Mouse (Mus musculus) stomach, embryonic 15.5 days (tissue): ENCODE data around the gene Efhc1. TPM values are rescaled to one million over a fixed set of nuclear protein-coding genes. Genes with fewer than 3 reads are reported as not detected.

ENCODE experiments used
- ATAC-seq: fragments of 200-750 bp; cut with Nextera tagmentation; 2 replicates; pipeline ENCODE4 v1.8.0; 2017; ENCODE audit warnings: low read depth, moderate number of reproducible peaks, moderate TSS enrichment; ENCODE audit not compliant: insufficient read depth, low FRiP score
- H3K27ac ChIP-seq: fragments of 300-500 bp; sonication (generic); 2 replicates; pipeline ENCODE4 v1.5.1; 2015; ENCODE audit warnings: mild to moderate bottlenecking, inconsistent platforms
- H3K27me3 ChIP-seq: fragments of 300-500 bp; sonication (generic); replicated peaks from 2 replicates; pipeline ENCODE4 v1.6.1; 2015; ENCODE audit warnings: inconsistent platforms
- H3K36me3 ChIP-seq: fragments of 300-500 bp; sonication (generic); 2 replicates; pipeline ENCODE4 v1.6.1; 2015; ENCODE audit warnings: inconsistent platforms
- H3K4me1 ChIP-seq: fragments of 300-500 bp; sonication (generic); 2 replicates; pipeline ENCODE4 v1.6.1; 2015; ENCODE audit warnings: inconsistent platforms
- H3K4me2 ChIP-seq: fragments of 300-500 bp; sonication (generic); 2 replicates; pipeline ENCODE4 v1.6.1; 2015; ENCODE audit warnings: mild to moderate bottlenecking, inconsistent platforms
- H3K4me3 ChIP-seq: fragments of 300-500 bp; sonication (generic); replicated peaks from 2 replicates; pipeline ENCODE4 v1.5.1; 2015; ENCODE audit warnings: inconsistent platforms
- H3K9ac ChIP-seq: fragments of 300-500 bp; sonication (generic); 2 replicates; pipeline ENCODE4 v1.6.1; 2015; ENCODE audit warnings: inconsistent platforms
- H3K9me3 ChIP-seq: fragments of 300-500 bp; sonication (generic); 2 replicates; pipeline ENCODE4 v1.6.1; 2016; ENCODE audit warnings: inconsistent platforms
- WGBS: fragments of 180-500 bp; shearing (Covaris S2); methylation state at CpG from one replicate; pipeline ENCODE4 v1.1.7; 2015; 5-methylcytosine and 5-hydroxymethylcytosine counted together
- polyA plus RNA-seq: library from polyadenylated mRNA; unstranded; fragments of >200 nt; fragmentation: Nextera tagmentation; extraction: Ambion mirVana; gene quantifications from 2 replicates; pipeline ENCODE4 v1.2.1, GENCODE M21; 2015

The Efhc1 gene
- polyA plus RNA-seq: 2.5 and 2.8 TPM in 2 replicates

DNA sequence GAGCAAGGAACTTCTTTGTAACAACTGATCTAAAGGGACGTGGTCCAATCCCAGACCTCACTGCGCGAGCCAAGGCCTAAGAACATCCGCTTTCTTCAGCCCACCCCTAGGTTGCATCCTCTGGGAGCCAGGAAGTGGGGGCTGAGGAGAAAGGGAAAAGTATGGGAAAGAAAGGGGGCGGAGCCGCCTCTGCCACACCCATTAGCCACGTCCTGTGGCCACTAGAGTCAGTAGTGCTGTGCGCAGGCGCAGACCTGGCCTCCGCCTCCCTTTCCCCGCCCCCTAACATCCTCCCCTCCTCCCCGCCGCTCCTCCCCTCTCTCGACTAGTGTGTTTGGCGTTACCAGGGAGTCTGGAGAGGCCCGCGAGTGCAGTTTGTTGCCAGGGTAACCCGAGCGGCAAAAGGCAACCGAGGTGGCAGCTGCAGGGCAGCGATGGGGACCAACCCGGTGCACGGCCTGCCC lies at the start of gene Efhc1:
TSS of gene Efhc1 (plus strand) at position 327 of the 464 bp plus-strand sequence.
- peak within 1 kb of the TSS; percentile 58 for H3K4me3 ChIP-seq
- H3K4me1 ChIP-seq: 0 out of 2 replicates have a peak, but pooled peaks cover 5% of the 10 kb centered on the region
- no peaks in the 10 kb centered on the region for H3K9me3 ChIP-seq
- no peaks in the 10 kb centered on the region for H3K27me3 ChIP-seq
- H3K9ac ChIP-seq: peak within 1 kb of the TSS; percentile 32; the same call in 1 of the 2 replicates
- peak within 1 kb of the TSS; percentile 60; the same call in 1 of the 2 replicates for H3K27ac ChIP-seq
- WGBS: 2% methylated on average over 23 of the region's 23 CpGs
- no peaks in the 10 kb centered on the region for H3K36me3 ChIP-seq
- H3K4me2 ChIP-seq: peak within 1 kb of the TSS; percentile 60
- peak; percentile 97 for ATAC-seq

DNA sequence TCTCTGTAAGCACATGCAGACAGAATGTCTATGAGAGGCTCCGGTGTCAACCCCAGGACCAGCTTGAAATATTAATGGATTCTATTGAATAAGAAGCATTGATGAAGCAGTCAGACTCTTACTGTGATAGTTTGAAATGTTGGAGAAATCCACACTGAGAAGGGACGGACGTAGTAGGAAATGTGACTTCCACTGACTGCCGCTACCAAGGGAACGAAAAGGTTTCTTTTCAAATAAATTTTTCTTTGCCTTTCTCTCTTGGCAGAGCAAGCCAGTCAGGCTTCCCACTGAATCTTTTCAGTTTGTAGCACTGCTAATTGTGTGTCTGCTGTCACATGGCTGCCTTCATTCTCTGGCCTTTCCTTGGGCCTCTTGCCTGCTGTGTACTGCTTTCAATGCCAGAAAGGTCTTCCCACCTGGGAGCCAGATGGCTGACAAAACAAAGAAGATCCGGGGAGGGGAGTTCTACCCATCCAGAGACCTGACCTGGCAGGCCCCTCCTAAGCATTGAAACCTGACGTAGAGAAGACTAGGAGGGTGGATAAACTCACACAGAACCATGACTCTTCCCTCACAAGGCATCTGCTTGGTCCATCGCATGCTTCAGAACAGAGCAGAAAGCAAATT lies 45.8 kb upstream of the Efhc1 start:
- Histone ChIP-seq H3K4me3 (no peak overlapping the region), H3K27me3 (no peaks in the 10 kb centered on the region), H3K4me2 (no peak overlapping the region), H3K4me1 (no peaks in the 10 kb centered on the region), H3K27ac (no peak overlapping the region), H3K9ac (no peak overlapping the region), H3K9me3 (no peaks in the 10 kb centered on the region), H3K36me3 (no peaks in the 10 kb centered on the region)
- no peak for ATAC-seq
- 87% methylated on average over 8 of the region's 8 CpGs for WGBS

DNA sequence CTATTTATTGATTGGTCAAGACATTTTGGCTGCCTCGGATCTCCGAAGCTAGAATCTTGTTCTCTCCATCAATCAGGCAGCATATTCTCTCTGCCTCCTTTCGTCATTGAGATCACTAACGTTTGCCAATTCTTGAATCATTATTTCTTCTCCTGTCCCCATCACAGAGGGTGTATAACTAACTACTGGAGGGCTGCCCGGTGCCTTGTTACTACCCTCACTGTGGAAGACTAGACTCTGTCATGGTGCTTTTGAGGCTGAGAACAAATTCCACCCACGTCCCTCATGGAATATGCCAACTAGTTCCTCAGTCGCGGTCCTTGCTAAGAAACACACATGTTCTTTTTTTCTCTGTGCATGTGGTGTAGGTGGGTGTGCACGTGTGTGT lies 45.3 kb upstream of the Efhc1 start:
- Histone ChIP-seq H3K4me2 (no peak overlapping the region), H3K27ac (no peak overlapping the region), H3K36me3 (no peaks in the 10 kb centered on the region), H3K9me3 (no peaks in the 10 kb centered on the region), H3K9ac (no peak overlapping the region), H3K4me3 (no peak overlapping the region), H3K27me3 (no peaks in the 10 kb centered on the region), H3K4me1 (no peaks in the 10 kb centered on the region)
- WGBS: 84% methylated on average over 9 of the region's 9 CpGs
- ATAC-seq: no peak

DNA sequence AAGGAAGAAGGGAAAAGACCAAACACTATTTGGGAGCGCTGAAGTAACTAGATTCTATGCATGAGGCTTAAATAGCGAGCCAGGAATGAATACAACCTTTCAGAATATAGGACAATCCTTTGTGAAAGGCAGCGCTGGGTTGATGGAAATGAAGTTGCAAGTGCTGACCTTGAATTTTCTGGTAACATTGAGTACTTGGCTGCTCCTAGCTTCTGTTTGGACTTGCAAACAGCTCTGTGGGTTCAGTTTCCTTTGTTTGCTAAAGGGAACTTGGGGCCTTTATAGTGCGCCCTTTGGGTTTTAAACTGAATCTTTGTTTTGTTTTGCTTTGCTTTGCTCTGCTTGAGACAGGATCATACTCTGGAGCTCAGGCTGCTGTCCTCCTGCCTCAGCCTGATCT lies 42.9 kb upstream of the Efhc1 start:
- H3K4me3 ChIP-seq: no peak overlapping the region
- peaks cover 5% of the 10 kb centered on the region; the same call in 1 of the 2 replicates for H3K4me1 ChIP-seq
- no peak overlapping the region for H3K4me2 ChIP-seq
- H3K9me3 ChIP-seq: no peaks in the 10 kb centered on the region
- H3K27me3 ChIP-seq: no peaks in the 10 kb centered on the region
- no peak for ATAC-seq
- H3K9ac ChIP-seq: no peak overlapping the region
- H3K27ac ChIP-seq: no peak overlapping the region
- no peaks in the 10 kb centered on the region for H3K36me3 ChIP-seq
- WGBS: 53% methylated on average over 4 of the region's 4 CpGs

DNA sequence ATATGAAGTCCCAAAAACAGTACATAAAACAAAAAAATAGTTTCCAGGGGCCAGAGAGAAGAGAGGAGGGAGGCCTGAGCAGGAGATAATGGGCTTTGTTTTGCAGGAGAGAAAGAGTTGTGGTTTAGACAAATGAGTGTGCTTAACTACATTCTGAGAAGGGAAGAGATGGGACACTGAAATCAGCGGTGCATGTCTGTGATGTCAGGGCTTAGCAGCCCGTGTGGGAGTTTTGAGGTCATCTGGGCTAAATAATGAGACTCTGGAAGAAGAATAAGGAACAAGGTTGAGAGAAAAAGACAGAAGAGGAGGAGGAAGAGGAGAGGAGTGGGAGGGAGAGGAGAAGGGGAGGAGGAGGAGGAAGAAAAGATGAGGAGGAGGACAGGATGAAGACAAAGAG lies 39.3 kb upstream of the Efhc1 start:
- no peak for ATAC-seq
- Histone ChIP-seq H3K27ac (no peak overlapping the region), H3K4me1 (peaks cover 5% of the 10 kb centered on the region; the same call in 1 of the 2 replicates), H3K4me2 (no peak overlapping the region), H3K9ac (no peak overlapping the region), H3K9me3 (no peaks in the 10 kb centered on the region), H3K36me3 (no peaks in the 10 kb centered on the region), H3K27me3 (no peaks in the 10 kb centered on the region), H3K4me3 (no peak overlapping the region)
- WGBS: 28% methylated on average over 2 of the region's 2 CpGs

DNA sequence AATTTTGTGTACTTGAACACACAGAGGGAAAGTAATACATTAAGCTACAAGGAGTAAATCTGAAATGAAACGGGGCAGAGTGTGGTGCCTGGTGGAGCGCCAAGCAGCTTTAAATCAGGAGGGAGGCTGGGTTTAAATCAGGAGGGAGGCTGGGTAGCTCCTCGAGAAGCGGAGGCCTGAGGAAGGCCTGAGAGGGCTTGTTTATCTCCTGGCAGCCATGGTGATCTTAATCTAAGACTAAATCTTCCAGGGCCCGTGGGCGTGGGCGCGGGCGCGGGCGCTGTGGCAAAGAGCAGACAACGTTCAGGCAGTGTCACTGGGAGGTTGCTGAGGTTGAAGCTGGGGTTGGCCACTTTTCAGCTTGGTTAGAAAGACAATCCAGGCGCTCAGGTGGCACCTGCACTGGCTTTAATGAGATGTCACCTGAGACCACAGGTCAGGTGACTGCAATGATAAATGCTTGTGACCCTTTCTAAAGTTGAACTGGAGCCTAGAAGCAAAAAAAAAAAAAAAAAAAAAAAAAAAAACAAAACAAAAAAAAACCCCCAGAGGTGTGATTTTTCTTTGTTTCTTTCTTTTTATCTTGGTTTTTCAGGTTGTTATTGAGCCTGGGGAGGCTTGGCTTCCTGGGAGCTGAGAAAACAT lies 38.8 kb upstream of the Efhc1 start:
- Histone ChIP-seq H3K27ac (no peak overlapping the region), H3K4me2 (no peak overlapping the region), H3K4me1 (peaks cover 5% of the 10 kb centered on the region; the same call in 1 of the 2 replicates), H3K9ac (no peak overlapping the region), H3K9me3 (no peaks in the 10 kb centered on the region), H3K4me3 (no peak overlapping the region), H3K36me3 (no peaks in the 10 kb centered on the region), H3K27me3 (no peaks in the 10 kb centered on the region)
- ATAC-seq: no peak
- WGBS: 37% methylated on average over 13 of the region's 13 CpGs

DNA sequence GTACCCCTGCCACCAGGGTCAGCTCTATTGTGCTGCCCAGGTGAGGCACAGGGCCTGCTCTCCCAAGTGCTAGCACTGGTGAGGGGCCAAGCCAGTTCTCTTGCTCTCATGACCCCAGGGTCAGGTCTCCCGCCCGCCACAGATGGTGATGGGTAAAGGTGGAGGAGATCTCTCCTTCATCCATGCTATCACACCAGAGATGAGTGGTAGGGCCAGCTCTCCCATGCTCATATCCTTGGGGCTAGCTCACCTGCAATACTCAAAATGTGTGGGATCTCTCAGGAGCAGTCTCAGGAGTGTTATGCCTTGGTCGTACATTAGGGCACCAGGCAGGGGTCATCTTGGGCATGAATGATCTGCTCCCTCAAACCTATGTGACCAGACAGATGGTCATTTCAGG lies 36.7 kb upstream of the Efhc1 start:
- no peak overlapping the region for H3K9ac ChIP-seq
- H3K4me3 ChIP-seq: no peak overlapping the region
- no peak overlapping the region for H3K4me2 ChIP-seq
- no peaks in the 10 kb centered on the region for H3K9me3 ChIP-seq
- no peak overlapping the region for H3K27ac ChIP-seq
- ATAC-seq: no peak
- no peaks in the 10 kb centered on the region for H3K27me3 ChIP-seq
- H3K36me3 ChIP-seq: no peaks in the 10 kb centered on the region
- 92% methylated on average over 3 of the region's 3 CpGs for WGBS
- peaks cover 5% of the 10 kb centered on the region; the same call in 1 of the 2 replicates for H3K4me1 ChIP-seq

DNA sequence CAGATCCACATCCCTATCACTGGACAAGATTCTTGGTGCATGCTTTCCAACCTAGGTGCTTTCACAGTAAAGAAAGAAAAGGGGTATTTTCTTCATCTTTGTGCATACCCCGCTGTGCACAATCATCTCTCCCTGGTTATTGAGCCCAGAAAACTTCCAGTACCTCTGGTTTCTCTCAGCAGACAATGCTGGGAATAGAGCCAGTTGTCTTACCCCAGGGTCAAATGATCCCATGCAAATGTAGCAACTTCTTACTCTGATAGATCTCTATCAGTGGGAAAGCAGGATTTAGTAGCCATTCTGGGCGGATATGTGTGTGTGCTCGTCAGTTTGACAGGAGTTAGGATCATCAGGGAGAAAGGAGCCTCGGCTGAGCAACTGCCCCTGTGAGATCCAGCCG lies 35.8 kb upstream of the Efhc1 start:
- H3K4me3 ChIP-seq: no peak overlapping the region
- 60% methylated on average over 5 of the region's 5 CpGs for WGBS
- H3K36me3 ChIP-seq: no peaks in the 10 kb centered on the region
- no peak overlapping the region for H3K4me2 ChIP-seq
- no peaks in the 10 kb centered on the region for H3K9me3 ChIP-seq
- no peak overlapping the region for H3K9ac ChIP-seq
- H3K4me1 ChIP-seq: peaks cover 5% of the 10 kb centered on the region; the same call in 1 of the 2 replicates
- no peak overlapping the region for H3K27ac ChIP-seq
- H3K27me3 ChIP-seq: no peaks in the 10 kb centered on the region
- ATAC-seq: no peak

DNA sequence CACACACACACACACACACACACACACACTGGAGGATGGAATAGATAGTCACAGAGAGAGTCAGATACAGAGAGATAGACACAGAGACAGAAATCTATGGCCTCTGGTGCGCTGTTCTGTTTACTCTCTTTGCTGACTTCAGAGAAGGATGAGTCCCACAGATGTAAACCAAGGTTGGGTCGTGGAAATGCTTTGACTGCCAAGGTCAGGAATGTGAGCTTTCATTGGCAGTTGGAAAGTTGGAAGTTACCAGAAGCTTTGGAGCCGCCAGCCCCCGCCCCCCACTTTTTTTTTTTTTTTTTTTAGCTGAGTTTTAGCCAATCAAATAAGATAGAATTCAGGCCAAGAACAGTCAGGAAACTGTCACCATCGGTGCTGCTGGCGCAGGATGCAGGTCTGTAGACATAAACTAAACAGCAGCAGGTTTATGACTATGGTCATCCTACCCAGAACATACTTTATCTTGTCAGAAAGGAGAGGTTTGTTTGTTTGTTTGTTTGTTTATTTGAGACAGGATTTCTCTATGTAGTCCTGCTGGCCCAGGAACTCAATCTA lies 33.9 kb upstream of the Efhc1 start:
- H3K27me3 ChIP-seq: no peaks in the 10 kb centered on the region
- no peak overlapping the region for H3K4me2 ChIP-seq
- no peak overlapping the region for H3K4me3 ChIP-seq
- H3K9me3 ChIP-seq: no peaks in the 10 kb centered on the region
- no peak for ATAC-seq
- H3K4me1 ChIP-seq: peaks cover 1% of the 10 kb centered on the region; the same call in 1 of the 2 replicates
- no peak overlapping the region for H3K27ac ChIP-seq
- 75% methylated on average over 6 of the region's 6 CpGs for WGBS
- H3K9ac ChIP-seq: no peak overlapping the region
- no peaks in the 10 kb centered on the region for H3K36me3 ChIP-seq

DNA sequence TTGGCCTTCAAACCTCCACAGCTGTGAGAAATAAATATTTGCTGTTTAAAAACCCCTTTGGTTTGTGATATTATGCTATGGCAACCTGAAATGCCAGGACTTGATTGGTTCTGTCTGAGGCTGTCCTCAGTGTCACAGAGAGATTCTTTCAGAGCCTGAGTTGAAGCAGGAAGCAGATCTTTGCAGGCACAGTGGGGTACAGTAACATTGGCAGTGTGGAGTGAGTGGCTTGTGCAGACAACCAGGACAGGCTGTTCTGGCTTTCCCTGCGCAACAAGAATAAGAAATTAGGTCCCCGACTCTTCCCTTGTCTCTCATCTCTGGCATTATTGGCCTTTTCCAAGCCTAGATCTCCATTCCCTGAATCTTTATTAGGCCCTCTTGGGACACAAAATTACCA lies 31.7 kb upstream of the Efhc1 start:
- Histone ChIP-seq H3K4me1 (peaks cover 6% of the 10 kb centered on the region; the same call in 1 of the 2 replicates), H3K36me3 (no peaks in the 10 kb centered on the region), H3K4me2 (no peak overlapping the region), H3K9ac (no peak overlapping the region), H3K9me3 (no peaks in the 10 kb centered on the region), H3K27me3 (no peaks in the 10 kb centered on the region), H3K27ac (no peak overlapping the region), H3K4me3 (no peak overlapping the region)
- ATAC-seq: no peak
- WGBS: 91% methylated on average over 2 of the region's 2 CpGs

DNA sequence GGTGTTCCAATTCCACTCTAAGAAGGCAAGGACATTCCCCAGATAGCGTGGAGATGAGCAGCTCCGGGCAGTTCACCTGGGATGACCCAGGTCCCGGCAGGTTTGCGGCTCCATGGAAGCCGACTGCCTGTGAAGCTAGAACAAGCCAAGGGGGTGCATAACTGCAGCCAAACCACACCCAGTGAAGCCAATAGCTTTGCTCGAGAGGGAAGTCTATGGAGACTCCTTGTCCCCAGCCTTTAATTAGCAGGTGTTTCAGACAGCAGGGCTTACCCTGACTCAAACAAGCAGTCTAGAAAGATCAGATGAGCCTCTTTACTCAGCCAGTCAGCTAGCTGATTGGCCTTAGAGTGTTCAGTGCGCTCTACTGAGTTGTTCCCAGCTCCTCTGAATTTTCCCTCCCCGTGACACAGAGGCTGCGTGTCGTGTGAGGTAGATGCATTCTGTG lies 30.3 kb upstream of the Efhc1 start:
- H3K27ac ChIP-seq: no peak overlapping the region
- 85% methylated on average over 10 of the region's 10 CpGs for WGBS
- ATAC-seq: no peak
- H3K4me2 ChIP-seq: no peak overlapping the region
- H3K9ac ChIP-seq: no peak overlapping the region
- H3K27me3 ChIP-seq: no peaks in the 10 kb centered on the region
- peaks cover 6% of the 10 kb centered on the region; the same call in 1 of the 2 replicates for H3K4me1 ChIP-seq
- no peaks in the 10 kb centered on the region for H3K36me3 ChIP-seq
- no peak overlapping the region for H3K4me3 ChIP-seq
- no peaks in the 10 kb centered on the region for H3K9me3 ChIP-seq
